Mouse (Mus musculus) lung, adult 2 months (tissue): Measurements from ENCODE around the gene Usp37. TPM values are rescaled to one million over a fixed set of nuclear protein-coding genes. Genes with fewer than 3 reads are reported as not detected.

Experiments used
- DNase-seq: peaks from one replicate; pipeline ENCODE4 v3.0.0; 2022
- H3K4me1 ChIP-seq: fragments of 200-500 bp; 2 replicates; pipeline ENCODE4 v1.6.1; 2011; ENCODE audit warnings: low read length; ENCODE audit not compliant: control insufficient read depth, insufficient read depth
- H3K4me3 ChIP-seq: fragments of 200-500 bp; replicated peaks from 2 replicates; pipeline ENCODE3; 2011; ENCODE audit warnings: low read depth, mild to moderate bottlenecking, control low read depth, low read length; ENCODE audit errors: extremely low read depth
- CTCF ChIP-seq: fragments of 200-500 bp; IDR thresholded peaks from 2 replicates; pipeline ENCODE4 v1.5.1; 2011; ENCODE audit warnings: mild to moderate bottlenecking, low read length, control low read depth; ENCODE audit not compliant: insufficient read depth
- POLR2A ChIP-seq: fragments of 200-500 bp; IDR thresholded peaks from 2 replicates; pipeline ENCODE4 v1.6.1; 2011; ENCODE audit warnings: low read depth, mild to moderate bottlenecking, control low read depth, low read length, borderline replicate concordance; ENCODE audit errors: extremely low read depth
- WGBS: fragments of 180-500 bp; shearing (Covaris S2); methylation state at CpG from one replicate; pipeline ENCODE4 v1.1.7; 2018; 5-methylcytosine and 5-hydroxymethylcytosine counted together
- polyA plus RNA-seq: library from polyadenylated mRNA; depleted of rRNA; stranded (reverse); fragments of >200 nt; gene quantifications from 2 replicates; pipeline ENCODE4 v1.2.3, GENCODE M21; 2012; rRNA removed

Usp37 gene
- 3.4 and 3.7 TPM in 2 replicates for polyA plus RNA-seq

DNA sequence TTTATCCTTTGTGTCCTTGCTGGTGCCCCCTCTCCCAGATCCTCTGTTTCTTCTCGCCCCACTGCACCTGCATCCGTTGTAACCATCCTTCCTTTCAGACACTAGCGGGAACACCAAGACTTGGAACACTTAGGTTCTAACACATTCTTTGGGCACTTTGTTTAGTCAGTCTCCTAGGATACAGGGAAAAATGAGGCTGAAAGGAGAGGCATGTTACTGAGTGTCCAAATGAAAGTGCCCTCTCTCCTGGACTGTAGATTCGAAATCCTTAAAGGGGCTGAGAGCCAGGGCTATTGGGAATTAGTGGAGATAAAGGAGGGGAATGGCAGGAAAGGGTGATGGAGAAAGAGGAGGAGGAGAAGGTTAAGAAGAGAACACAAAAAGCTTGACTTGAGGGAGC is at the start of gene Usp37:
Gene Usp37 (minus strand): TSS at position 101 of the 400 bp plus-strand sequence.
- 68% methylated on average over 4 of the region's 4 CpGs for WGBS
- TF ChIP-seq CTCF (no peak), POLR2A (no peak)

DNA sequence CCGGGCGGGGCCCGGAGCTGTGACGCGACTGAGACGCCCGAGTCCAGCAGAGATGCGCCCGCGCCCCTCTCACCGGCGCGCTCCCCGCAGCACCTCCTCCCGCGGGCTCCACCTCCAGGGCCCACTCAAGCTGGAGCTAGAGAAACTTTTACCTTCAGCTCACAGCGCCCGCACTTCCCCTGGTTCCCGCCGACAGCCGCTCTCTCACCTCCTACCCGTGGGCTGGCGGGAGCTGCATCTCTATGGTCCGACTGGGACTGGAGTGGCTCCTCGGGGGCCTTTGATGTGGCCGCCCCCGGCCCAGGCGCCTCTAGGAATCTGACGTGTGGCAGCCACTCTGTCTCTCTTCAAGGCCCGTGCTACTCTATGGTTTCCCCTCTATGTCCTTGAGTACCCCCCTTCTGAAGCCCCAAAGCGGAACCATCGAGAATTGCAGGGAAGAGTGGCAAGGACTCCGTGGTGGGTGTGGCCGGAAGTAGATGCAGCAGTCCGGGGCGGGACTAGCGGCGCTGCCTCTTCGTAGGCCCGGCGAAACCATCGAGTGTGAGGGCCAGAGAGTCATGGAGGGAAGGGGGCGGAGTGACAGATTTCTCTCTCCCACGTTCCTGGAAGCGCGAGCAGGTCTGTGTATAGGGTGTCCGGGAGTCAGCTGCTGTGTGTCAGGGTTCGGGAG is 43.8 kb upstream of the Usp37 start, which contains the start of the genes Zfp142 and Bcs1l:
Gene Zfp142 (minus strand): TSS at position 474 of the 673 bp plus-strand sequence.
Gene Bcs1l (plus strand): TSS at position 517 of the 673 bp plus-strand sequence.
- TF ChIP-seq POLR2A (peak; percentile 48; the same call in 1 of the 2 replicates), CTCF (no peak)
- H3K4me3 ChIP-seq: peak within 1 kb of the TSS; percentile 80
- WGBS: under 1% methylated on average over 48 of the region's 48 CpGs

More for the DNA sequence above, at the start of gene Usp37:
- DNase-seq: no peak
- no peak within 1 kb of the TSS for H3K4me3 ChIP-seq
- no peaks in the 10 kb centered on the region for H3K4me1 ChIP-seq

DNA sequence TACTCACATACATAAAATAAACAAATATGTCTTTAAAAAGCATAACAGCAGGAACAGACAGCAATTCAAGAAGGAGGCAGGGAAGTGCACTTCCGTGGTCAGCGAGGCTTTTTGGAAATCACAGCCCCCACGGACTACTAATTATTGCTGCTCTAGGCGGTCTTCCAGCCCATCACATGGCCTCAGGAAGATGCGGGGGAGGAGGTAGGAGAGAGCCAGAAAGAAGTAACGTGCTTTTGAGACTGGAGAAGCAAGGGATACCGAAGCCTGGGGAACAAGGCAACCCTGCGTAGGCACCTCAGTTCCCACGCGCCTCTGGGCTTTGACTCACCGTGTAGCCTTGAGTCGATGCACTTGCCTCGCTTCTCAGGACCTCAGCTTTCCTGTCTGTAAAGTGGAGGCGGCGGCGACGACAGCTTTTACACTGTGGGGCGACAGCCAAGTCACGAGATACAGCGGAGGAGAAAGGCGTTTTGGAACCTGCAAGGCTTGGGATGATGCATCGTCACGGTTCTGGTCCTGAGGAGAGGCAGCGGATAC is 43.2 kb upstream of the Usp37 start:
- TF ChIP-seq POLR2A: no peak
- no peak for TF ChIP-seq CTCF
- under 1% methylated on average over 24 of the region's 24 CpGs for WGBS
- Histone ChIP-seq H3K4me1 (peaks cover 3% of the 10 kb centered on the region), H3K4me3 (peak overlapping the region; percentile 80)
- DNase-seq: no peak

More for the DNA sequence above, 43.8 kb upstream of the Usp37 start, which contains the start of the genes Zfp142 and Bcs1l:
- DNase-seq: peak; percentile 99
- peaks cover 3% of the 10 kb centered on the region for H3K4me1 ChIP-seq

DNA sequence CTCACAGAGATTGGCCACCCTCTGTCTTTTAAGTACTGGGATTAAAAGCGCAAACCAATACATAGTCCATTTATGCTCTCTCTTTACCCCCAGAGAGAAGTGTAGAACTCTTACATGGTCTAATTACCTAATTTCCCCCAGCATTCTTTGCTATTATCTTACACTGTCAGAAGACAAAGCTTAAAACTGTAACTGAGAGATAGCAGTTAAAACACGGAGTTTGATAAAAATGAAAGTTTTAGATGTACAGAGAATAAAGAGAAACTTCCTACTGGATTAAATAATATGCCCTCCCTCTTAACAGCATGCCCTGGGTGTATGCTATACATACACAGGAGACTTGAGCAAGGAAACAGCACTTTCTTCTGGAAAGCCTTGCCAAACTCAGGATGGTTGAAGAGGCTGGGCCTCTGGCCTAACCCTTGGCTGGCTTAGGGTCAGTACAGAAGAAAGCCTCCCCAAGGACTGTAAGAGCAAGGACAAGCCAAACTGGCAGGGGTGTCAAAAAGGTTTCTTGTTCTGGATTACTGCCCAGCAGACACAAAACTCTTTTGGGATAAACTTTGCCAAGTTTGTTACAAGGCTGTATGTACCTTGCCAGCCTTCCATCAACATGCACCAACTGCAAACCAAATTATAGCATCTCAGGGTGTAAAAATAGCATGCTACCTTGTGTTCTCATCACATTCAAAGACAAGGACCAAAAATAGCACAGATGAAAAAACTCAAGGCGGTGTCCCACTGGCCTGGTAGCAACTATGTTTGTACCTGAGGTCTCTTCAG is 40.7 kb upstream of the Usp37 start:
- Histone ChIP-seq H3K4me1 (peaks cover 3% of the 10 kb centered on the region), H3K4me3 (no peak overlapping the region)
- DNase-seq: no peak
- TF ChIP-seq POLR2A: no peak
- TF ChIP-seq CTCF: no peak
- WGBS: 83% methylated on average over 3 of the region's 3 CpGs

DNA sequence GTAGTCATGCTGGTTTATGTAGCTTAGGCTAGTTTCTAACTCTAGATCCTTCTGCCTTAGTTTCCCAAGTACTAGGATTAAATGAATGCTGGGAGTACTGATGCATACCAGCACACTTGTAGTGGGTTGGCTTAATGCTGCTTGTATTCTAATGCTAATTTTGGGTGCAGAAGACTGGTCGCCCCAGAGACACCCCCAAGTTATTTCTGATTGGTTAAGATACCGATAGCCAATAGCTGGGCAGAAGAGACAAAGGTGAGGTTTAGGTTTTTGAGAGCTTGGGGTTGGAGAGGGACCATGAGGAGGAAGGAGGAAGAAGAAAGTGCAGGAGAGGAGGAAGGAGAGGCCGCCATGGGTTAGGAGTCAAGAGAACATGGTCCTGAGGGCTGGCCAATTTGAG is 38.5 kb upstream of the Usp37 start:
- H3K4me1 ChIP-seq: peaks cover 3% of the 10 kb centered on the region
- DNase-seq: no peak
- TF ChIP-seq CTCF (no peak), POLR2A (no peak)
- H3K4me3 ChIP-seq: no peak overlapping the region
- WGBS: 87% methylated on average over 3 of the region's 3 CpGs

DNA sequence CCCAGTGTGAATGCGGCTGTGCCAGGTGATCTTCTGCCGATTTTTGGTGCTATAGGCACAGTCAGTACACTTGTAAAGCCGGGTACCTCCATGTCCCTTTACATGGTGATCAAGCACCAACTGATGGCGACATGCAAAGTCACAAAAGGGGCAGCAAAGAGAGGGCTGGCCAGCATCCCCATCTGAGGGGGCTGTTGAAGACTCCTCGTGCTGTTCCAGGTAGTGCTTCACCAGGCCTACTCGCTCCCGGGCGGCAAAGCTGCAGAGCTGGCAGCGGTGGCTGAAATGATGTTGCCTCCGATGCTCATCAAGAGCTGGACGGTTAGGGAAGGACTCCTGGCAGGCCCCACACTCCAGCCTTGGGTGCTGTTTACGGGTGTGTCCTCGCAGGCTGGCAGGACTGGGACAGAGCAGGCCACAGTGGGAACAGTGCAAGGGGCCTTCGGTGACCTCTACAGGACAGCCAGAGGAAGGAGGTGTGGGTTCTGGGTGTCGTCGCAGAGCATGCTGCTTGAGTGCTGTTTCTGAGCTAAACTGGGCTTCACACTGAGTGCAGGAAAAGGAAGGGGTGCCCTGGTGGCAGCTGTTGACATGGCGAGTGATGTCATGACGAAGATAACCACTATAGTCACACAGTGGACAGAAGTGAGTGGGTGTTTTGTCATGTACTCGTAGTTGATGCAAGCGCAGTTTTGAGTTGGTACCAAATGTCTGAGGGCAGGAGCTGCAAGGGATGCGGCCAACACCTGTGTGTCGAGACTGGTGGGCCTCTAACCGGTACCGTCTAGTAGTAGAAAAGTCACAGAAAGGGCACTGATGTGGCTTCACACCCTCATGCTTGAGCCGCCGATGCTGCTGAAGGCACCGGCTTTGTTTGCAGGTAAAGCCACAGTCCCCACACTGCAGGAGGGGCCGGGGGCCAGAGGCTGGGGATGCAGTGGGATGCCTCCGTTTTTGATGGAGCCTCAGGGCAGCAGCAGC is 25.9 kb upstream of the Usp37 start:
- no peak overlapping the region for H3K4me3 ChIP-seq
- no peak for TF ChIP-seq CTCF
- TF ChIP-seq POLR2A: no peak
- WGBS: 89% methylated on average over 29 of the region's 29 CpGs
- DNase-seq: no peak
- no peaks in the 10 kb centered on the region for H3K4me1 ChIP-seq

DNA sequence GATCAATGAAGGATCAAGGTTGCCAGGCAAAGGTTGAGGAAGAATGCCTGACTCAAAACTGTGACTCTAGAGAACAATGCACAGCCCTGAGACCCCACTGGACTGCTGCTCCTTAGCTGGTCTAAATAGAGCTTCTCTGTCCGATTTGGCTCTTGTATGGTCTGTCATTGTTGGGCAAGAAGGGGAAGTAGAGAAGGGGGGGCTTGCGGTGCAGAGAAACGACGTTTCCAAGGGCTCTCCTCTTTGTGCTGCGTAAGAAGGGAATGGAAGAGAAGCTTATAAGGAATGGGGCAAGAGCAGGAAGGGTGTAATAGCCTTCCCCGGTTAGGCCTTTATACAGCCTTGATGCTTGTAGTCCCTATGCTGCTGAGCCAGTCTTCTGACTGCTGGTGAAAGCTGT is 21.8 kb upstream of the Usp37 start:
- 85% methylated on average over 6 of the region's 6 CpGs for WGBS
- no peak for DNase-seq
- no peaks in the 10 kb centered on the region for H3K4me1 ChIP-seq
- no peak overlapping the region for H3K4me3 ChIP-seq
- no peak for TF ChIP-seq CTCF
- no peak for TF ChIP-seq POLR2A

DNA sequence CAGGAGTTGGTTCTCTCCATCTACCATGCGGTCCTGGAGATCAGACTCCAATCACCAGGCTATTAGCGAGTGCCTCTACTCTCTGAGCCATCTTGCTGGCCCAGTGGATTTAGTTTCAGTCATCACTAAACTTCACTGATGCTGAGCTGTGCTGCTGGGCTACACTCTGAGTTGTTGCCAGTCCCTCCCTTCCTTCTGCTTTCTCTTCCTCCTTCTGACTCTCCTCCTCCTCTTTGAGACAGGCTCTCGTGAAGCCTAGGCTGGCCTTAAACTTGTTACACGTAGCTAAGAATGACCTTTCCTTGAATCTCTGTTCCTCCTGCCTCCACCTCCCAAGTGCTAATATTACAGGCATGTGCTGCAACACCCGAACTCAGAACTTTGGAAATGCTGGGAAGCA is 15.0 kb upstream of the Usp37 start:
- H3K4me1 ChIP-seq: no peaks in the 10 kb centered on the region
- 82% methylated on average over 5 of the region's 5 CpGs for WGBS
- DNase-seq: no peak
- no peak overlapping the region for H3K4me3 ChIP-seq
- no peak for TF ChIP-seq CTCF
- no peak for TF ChIP-seq POLR2A

DNA sequence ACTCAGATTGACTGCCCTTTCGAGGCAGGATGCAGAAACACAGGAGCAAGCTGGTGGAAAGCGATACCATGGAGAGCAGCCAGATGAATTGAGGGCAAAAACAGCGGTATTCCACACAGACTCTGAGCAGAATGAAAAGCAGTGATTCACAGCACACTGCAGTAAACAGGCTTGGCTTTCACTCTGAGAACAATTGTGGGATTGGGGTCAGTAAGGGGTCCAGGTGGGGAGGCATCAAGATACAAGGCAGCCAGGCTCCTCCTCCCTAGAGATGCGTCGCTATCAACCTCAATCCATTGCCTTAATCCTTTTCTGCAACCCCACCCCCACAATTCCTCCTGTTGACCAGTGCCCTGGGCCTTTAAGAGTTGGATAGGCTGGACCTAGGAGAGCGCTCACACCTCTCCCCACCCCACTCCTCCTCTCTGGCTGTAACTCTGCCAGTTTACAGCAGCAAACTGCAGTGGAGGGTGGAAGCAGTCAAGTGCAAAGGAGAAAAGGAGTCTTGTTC is 1.6 kb downstream of the Usp37 start, which contains the start of gene Plcd4:
Gene Plcd4 (plus strand): TSS at position 438 of the 511 bp plus-strand sequence.
- peak within 1 kb of the TSS; percentile 48 for H3K4me3 ChIP-seq
- no peak for TF ChIP-seq POLR2A
- no peak for TF ChIP-seq CTCF
- DNase-seq: peak; percentile 7
- WGBS: 13% methylated on average over 6 of the region's 6 CpGs
- H3K4me1 ChIP-seq: no peaks in the 10 kb centered on the region
